Mouse (Mus musculus): ENCODE measurements at regions not wholly inside any gene's neighbourhood (a gene's known extent, or its start where the extent isn't known, plus 50 kb on each side); places are given as distances from the start of the nearest gene placed in this dataset.
A peak's percentile ranks its signal among the peaks of the same experiment; 100 is the strongest.

DNA sequence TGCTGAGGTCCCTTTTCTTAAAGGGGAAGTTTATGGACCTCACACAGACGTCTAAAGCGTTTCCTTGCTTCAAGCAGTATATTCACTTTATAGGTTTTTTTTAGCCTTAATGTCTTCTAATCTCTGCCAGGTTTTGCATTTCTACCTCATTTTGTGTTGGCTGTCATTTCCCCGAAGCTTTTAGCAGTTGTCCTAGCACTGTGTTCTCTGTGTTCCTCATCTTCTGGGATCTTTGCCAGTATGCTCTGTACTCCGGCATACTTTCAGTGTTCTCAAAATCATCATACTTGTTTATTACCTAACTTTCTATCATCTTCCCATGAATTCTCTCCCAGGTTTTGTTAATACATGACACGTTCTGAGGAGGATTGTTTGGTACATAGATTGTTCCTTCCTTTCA is 333.5 kb upstream of the Lsamp start:
- DNase-seq: no peak

DNA sequence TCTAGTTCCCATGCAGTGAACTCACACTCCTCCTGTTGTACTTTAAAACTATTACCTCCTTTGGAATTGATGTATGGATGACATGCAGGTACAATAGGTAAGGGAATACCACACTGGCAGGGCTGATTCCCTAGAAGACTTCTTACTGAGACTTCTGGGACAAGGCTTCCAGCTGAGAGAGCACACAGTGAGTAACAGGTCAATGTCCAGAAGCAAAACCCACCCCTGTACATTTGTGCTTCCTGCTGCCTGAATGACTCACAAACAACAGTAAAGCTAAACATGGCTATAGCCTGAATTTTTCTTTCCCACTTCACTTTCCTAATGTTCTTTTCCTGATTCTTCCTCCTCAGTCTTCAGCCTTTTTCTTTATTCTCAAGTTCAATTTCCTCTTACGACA is 316.3 kb upstream of the Lsamp start:
- DNase-seq: no peak

DNA sequence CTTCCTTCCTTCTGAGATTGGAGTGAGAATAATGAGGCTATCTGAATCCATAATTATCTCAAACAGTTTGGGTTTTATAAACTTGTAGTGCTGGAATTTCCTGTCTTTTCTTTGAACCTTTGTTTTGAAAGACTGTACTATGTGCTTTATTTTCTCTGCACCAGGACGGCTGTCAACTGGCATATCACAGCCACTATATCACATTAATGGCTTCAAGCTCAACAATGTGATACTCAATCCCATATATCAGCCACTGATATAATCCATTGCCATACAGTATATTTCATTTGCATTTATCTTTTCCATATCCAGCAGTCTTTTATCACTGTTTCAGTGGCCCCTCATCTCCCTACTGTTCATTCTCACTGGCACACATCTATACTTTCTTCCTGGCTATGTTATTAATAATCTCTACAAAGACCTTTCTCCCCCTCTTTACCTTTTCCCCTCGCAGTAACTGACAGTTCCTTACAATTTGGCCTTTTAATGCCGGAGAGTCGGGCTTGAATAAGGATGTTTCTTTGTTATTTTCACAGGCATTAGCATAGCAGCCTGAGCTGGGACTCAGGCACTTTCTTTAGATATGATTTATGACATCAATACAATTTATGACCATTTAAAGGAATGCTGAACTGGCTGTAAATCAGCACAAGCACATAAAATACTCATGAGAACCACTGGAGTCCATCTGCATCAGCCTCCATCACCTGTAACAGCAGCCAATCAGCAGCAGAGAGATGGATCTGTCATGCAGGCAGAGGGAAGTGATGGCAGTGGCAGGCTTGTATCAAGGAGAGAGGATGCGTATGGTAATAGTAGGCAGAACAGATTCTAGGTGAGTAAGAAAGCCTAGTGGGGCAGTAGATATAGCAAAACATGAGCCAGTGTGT is 311.8 kb upstream of the Lsamp start:
- DNase-seq: no peak

DNA sequence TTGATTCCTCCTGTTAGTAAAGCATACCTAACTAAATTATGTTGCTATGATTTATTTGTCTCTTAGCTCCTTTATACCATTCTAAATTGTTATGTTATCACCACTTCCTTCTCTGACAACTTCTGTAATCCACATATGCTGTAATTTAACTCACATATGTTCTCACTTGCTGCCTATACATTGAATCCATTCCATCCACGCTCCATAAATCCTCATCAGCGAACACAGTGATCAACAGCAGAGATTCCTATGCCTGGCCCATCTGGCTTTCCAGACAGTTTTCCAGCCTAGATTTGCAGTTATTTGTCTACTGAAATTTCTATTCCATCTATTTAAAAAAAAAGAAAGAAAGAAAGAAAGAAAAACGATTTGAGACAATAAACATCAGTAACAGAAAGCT is 308.4 kb upstream of the Lsamp start:
- DNase-seq: no peak

DNA sequence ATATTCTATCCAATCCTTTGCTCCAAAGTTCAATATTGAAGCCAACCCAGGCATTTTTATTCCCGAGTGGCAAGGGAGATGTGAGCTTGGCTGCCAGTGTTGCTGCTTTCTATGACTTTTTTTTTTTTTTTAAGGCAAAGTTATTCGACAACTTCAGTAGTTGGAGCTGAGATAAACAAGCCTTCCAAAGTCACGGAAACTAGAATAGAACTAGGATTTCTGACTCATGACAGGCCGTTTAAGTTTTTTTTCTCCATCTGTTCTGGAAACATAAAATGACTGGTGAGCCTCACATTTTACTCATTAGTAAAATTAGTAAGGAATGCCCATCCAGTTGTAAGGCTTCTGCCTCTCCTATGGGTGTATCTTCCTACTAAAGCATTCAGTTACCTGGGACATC is 305.9 kb upstream of the Lsamp start:
- no peak for DNase-seq

DNA sequence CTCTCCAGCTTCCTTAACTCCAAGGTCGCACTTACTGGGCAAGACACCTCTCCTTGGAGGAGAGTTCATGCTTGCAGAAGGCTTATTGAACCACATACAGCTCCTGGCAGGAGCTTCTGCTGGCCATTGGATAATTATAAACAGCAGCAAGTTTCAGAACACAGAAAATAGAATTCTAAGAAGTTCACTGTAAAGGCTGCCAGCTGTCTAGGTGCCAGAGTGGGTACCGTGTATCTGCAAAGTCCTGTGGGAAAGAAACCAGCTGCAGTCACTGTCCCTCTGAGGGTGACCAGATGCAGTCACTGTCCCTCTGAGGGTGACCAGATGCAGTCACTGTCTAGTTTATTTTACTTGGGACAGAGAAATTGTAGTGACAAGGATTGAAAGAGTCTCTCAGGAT is 291.1 kb upstream of the Lsamp start:
- DNase-seq: peak; percentile 5

DNA sequence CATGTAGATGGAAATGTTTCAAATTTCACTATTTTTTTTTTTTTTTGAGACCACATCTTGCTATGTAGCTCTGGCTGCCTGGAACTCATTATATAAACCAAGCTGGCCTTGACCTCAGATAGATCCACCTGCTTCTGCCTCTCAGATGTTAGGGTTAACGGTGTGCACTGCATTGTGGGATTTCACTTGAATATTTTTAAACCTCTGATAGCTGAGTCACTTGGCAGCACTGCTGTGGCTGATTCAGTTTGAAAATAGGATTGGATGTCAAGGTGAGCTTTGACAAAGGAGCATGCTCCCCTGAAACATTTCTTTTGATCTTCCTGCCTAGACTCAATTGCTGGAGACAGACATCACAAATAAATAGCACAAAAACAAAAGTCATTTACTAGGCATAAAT is 288.3 kb upstream of the Lsamp start:
- DNase-seq: no peak

DNA sequence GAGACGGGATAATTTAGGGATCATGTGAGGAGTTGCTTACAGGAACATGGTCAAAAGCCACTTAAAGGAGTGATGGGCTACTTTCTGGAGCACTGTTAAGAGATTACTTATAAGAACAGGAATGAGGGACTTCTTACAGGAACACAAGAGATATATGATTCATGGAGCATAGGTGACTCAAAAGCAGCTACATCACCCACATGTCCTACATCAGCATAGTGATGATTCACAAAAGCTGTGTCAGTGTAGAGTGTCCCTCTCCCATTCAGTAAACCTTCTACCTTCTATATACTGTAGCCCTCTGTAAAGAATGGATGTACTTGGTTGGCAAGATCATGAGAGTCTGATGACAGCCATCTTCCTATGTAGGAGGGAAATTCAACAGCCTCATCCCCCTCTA is 285.0 kb upstream of the Lsamp start:
- DNase-seq: no peak

DNA sequence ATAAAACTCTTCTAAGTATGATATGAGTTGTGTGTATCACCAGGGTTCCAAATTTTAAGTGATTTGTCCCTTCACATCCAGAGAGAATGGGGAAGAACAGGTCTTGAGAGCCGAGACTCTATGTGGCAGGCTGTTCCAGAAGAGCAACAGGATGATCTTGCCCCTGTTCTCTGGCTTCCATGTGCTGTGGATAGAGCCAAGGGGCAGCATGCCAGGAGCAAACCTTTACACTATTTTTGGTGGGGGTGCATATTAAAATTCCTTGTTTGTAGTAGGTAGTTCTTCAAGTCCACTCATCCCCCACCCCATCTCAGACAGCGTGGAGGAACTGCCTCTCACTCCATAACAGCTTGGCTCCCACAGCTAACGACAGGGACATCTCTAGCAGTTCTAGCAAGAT is 278.0 kb upstream of the Lsamp start:
- DNase-seq: no peak

DNA sequence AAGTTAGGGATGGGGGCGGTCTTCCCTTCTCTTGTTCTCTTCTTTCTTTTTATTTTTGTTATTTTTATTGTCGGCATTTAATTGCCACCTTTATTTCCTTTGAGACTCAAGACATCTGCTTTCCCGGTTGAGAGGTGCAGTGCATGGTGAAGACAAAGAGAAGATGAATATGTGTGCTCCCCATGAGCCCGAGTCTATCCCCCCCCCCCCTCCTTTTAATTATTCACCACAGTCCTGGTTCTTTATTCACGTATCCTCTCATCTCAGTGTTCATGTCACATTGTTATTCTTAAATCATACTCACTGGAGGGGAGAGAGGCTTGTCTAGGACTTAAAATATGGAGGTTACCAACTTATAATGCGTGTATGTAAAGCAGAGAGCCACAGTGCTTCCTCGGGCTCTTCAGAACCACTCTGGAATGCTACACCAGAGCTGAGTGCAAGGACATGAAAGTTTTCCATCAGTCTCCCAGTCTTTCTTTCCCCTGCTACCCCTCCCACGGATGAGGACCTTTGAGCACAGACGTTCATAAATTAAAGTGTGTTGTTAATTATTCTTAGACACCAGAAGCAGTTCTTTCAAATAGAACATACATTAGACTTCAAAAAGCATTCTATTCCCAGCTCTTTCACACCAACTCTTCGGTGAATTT is 274.6 kb upstream of the Lsamp start:
- DNase-seq: no peak

DNA sequence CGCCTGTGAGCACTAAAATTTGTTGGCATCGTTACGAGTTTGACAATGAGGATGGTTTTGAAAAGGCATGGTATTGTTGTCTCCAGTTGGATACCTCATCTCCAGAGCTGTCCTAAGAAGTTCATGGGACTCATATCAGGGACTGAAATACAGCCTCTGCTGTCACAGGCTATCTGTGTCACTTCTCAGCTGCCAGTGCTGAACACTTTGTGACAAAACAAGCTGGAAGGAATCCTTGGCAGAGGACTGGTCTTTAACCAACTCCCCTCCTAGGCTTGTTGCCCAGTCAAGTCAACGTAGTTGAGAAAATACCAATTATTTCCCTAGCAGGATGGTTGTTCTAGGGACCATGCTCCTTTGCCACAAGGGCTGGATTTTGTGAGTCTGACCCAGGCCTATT is 256.6 kb upstream of the Lsamp start:
- no peak for DNase-seq

DNA sequence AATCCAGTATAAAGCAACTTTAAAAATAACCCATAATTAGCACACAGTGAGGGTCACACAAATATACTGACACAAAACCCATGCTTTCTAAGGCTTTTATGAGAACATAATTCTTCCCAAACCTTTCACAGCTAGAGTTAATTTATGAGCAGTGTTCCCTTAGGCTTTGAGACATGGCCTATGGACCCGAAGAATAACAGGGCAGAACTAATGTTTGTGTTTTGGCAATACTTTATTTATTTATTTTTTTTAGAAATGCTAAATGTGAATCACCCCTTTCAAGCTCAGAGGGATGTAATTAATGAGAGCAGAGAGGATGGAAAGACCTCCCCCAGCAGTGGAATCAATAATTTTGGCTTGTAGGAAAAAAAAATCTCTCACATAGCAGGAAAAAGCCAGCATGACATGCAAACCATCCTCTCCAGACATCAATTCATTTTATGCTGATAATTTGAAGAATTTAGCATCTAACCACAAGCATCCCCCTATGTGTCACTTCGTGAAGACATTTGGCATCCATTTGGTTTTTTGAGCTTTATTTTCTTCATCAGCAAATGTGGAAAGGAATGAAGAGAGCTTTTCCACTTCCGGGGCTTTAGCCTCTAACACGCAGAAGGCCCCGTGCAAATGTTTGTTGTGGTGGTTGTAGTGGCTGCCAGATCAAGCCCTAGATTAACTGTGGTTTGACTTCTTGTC is 238.0 kb upstream of the Lsamp start:
- DNase-seq: no peak

DNA sequence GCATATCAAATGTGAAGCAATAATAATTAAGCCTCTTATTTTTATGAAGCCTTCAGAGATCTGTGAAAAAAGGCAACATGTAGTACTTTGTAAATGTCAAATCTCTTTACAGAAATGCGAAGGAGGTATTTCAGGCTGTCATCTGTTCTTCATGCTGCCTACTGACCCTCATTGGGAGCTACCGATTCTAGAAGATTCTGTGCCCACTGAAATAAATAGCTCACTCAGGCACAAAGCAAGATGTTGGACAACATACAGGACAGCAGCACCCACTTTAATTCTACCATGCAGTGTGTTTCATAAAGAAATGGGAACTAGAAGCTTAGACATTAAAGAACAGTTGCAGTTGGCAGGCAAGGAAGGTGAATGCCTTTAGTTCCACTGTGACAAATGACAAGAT is 232.4 kb upstream of the Lsamp start:
- DNase-seq: no peak

DNA sequence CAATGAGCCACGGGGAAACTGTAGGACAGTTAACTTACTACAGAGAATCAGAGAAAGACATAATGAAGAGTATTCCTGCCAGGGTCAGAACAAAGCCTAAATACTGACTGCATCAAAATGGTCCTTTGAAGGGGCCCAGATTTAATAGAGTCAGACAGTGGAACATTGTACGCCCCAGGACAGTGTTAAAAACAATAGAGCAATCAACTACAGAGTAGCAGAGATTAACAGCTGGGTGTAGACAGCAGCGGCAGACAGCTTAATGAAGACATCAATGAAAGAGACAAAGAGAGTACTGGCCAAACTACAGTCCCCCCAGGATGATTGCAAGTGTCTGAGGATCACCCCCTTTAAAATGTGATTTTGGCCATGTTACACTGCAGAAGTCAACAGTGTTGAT is 183.1 kb upstream of the Lsamp start:
- no peak for DNase-seq

DNA sequence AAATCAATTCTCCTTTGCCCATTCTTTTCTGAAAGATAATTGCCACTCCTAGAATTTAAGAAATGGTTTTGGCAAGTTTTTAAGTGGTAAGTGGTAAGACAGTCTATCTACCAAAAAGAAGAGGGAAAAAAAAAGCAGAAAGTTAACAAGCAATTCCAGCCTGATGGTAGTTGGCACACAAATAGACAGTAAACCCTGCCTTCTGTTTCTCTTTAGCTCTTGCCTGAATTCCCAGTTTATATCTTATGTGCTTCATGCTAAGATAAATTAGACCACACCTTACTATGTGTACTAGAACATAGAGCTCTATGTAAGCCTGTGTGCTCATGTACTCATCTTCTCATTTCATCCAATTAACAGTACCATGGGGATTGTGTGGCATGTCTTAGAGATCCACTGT is 164.0 kb upstream of the Lsamp start:
- no peak for DNase-seq

DNA sequence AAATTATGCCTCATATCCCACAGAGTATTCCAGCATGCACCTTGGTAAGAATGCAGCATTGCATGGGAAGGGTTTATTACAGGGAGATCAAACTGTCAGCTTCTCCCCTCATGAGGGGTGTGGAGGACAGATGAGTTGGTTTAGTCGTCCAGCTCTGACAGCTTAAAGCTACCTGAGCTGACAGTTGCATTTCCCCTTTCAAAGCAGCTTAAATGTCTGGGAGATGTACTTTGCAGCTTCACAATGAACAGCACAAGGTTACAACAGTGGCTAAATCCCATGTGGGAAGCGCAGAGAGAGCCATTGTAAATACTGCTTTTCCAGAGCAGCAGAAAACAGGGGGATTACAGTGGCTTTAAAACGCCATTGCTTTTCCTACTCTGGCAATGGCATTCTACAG is 149.9 kb upstream of the Lsamp start:
- no peak for DNase-seq

DNA sequence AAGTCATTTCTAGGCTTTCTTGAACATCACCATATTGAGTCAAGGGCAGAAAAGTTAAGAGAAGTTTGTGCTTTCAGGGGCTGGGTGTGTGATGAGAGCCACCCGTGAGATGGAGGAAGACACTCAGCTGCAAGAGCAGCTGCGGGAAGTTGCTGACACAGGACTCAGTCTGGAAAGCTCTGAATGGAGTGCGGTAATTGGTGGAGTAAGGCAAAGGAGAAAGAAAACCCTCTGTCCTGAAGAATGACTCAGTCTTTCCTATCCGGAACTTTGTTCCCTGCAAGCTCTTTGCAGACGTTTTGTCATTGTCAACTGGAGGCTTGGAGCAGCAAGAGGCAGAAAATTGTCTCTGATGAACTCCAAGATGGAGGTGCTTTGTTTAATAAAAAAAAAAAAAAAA is 102.6 kb upstream of the Lsamp start:
- DNase-seq: no peak

DNA sequence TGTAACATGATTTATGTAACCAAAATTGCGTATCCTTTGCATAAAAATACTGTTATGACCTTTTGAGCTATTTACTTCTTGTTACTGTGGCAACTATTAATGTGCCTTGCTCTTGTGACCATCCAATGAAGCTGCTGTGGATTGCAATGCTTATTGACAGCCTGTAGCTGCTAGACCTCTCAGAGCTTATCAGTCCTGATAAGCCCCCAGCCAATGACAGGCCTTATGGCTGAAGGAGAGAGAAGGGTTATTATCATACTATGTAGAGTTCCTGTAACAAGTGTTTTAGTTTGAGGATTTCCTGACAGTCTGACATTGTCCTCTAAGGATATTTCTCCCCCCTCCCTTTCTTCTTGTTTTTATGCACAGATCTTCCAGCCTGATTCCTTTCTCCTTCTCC is 96.2 kb upstream of the Lsamp start:
- no peak for DNase-seq

All from cerebellum, adult 11-12 months (tissue).